Mouse (Mus musculus) inflammation-experienced regulatory T-cells, adult 16 weeks (primary cell): Measurements from ENCODE around the gene Olfr190. TPM values are rescaled to one million over a fixed set of nuclear protein-coding genes. Genes with fewer than 3 reads are reported as not detected.

Experiments
- polyA plus RNA-seq: library from polyadenylated mRNA; unstranded; fragments of 100-300 nt; shearing (Covaris generic); gene quantifications from one replicate; pipeline ENCODE4 v1.2.1, GENCODE M21; 2017

Gene Olfr190
- polyA plus RNA-seq = not detected

DNA sequence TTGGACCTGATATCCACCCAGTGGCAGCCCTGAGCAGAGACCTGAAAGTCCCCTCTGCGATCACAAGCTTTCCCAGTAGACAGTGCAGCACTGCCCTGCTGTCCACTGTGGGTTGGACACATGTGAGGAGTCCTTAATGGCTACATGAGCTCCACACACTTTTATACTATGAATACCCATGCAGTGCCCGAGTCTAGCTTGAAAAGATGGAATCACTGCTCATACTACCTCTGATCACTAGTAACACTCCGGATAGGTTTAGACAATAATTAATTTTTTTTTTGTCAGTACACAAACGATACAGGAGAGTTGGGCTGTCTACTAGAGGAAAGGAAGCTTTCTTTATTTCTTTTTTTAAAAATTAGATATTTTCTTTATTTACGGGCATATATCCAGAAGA lies at the start of gene Olfr190:
Gene Olfr190, minus strand, starts transcription at position 101 of the 400 bp plus-strand sequence.

DNA sequence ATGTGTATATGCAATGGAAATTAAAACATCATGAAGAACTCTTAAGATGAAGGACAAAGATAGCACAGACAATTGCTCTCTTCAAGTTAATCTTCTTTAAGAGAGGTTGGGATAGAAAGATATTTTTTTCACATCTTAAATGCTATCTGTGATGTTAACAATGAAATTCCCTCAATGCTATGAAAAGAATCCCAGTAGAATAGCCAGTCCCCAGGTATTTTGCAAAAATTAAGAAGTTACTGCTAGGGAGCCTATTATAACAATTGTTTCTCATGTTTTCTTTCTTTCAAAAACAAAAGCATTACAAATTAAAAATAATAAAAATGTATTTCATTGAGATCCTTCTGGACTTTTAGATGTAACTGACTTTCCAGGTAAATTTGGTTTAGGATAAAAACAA lies 43.2 kb upstream of the Olfr190 start, which contains the start of gene Olfr194:
Gene Olfr194, minus strand, starts transcription at position 101 of the 400 bp plus-strand sequence.

DNA sequence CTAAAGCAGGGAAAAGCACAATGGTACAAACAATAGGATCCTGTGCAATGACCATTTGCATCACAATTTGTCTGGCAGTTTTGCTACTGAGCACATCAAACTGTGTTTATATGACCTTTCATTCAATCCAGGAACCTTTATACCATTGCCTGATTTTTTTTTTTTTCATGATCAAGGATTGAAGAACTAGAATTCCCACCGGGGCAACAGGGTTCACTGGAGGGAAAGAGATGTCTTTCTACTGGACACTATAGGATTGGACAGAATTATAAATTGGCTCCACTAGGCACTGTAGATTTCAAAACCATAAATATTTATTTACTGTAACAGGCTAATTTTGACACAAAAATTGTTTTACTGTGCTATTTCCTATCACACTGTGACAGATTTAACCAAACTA lies 34.0 kb upstream of the Olfr190 start, which contains the start of gene Olfr193:
Gene Olfr193, minus strand, starts transcription at position 101 of the 400 bp plus-strand sequence.

DNA sequence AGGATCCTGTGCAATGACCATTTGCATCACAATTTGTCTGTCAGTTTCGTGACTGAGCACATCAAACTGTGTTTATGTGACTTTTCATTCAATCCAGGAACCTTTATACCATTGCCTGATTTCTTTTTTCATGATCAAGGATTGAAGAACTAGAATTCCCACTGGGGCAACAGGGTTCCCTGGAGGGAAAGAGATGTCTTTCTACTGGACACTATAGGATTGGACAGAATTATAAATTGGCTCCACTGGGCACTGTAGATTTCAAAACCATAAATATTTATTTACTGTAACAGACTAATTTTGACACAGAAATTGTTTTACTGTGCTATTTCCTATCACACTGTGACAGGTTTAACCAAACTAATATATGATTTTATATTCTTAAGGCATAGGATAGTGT lies 11.9 kb upstream of the Olfr190 start, which contains the start of gene Olfr191:
Gene Olfr191, minus strand, starts transcription at position 101 of the 400 bp plus-strand sequence.

DNA sequence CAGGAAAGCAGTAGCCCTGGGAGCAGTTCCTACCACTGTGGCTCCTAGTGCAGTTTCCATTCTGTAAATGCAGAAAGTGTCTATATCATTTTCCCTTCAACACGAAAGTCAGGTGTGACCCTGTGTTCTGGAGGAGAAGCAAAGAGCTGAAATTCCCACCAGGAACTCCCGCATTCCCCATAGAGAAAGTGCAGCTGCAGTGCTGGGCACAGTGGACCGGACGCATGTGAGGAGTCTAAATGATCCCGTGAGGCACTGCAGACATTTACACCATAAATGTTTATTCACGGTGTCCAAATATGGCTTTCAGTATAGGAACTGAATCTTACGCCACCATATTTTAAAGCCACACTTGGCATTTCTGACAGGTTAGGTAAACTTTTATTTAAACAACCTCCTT lies 38.1 kb downstream of the Olfr190 start, which contains the start of gene Olfr187:
Gene Olfr187, minus strand, starts transcription at position 58 of the 400 bp plus-strand sequence.

DNA sequence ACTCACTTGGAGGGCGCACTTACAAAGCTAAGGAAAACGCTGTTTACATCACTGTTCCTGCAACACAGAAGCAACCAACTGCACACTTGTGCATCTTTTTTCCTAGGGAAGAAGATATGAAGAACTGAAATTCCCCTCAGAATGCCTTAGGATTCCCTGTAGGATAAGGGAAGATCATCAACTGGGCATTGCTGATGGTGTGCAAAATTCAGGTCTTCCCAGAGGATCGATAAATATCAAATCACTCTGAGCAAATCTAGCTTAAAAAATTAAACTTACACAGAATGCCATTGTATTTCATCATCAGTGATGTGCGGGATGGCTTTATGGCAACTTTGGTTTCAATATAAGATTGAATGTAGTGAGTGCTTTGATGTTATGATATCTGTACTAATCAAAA lies 47.6 kb downstream of the Olfr190 start, which contains the start of gene Olfr186:
Gene Olfr186, minus strand, starts transcription at position 101 of the 400 bp plus-strand sequence.

Other genes with a start within 250 kb of the Olfr190 start
- gene Olfr177, start 203.2 kb downstream of the Olfr190 start, polyA plus RNA-seq = not detected
- gene Olfr178, start 185.9 kb downstream of the Olfr190 start, polyA plus RNA-seq = 0.13 TPM
- gene Olfr181, start 149.2 kb downstream of the Olfr190 start, polyA plus RNA-seq = not detected
- gene Olfr180, start 148.6 kb downstream of the Olfr190 start, polyA plus RNA-seq = not detected
- not detected for gene Olfr183, start 82.6 kb downstream of the Olfr190 start, polyA plus RNA-seq
- gene Olfr186, start 47.7 kb downstream of the Olfr190 start, polyA plus RNA-seq = not detected
- gene Olfr187, start 38.2 kb downstream of the Olfr190 start, polyA plus RNA-seq = not detected
- not detected for gene Olfr191, start 11.8 kb upstream of the Olfr190 start, polyA plus RNA-seq
- not detected for gene Olfr193, start 33.9 kb upstream of the Olfr190 start, polyA plus RNA-seq
- gene Olfr194, start 43.1 kb upstream of the Olfr190 start, polyA plus RNA-seq = not detected
- not detected for gene Olfr195, start 69.0 kb upstream of the Olfr190 start, polyA plus RNA-seq
- not detected for gene Olfr196, start 92.4 kb upstream of the Olfr190 start, polyA plus RNA-seq
- gene Olfr198, start 125.5 kb upstream of the Olfr190 start, polyA plus RNA-seq = not detected
- not detected for gene Olfr199, start 141.8 kb upstream of the Olfr190 start, polyA plus RNA-seq
- not detected for gene Olfr201, start 194.6 kb upstream of the Olfr190 start, polyA plus RNA-seq
- gene Olfr202, start 208.8 kb upstream of the Olfr190 start, polyA plus RNA-seq = not detected
- not detected for gene Olfr203, start 220.9 kb upstream of the Olfr190 start, polyA plus RNA-seq
- gene Olfr204, start 240.2 kb upstream of the Olfr190 start, polyA plus RNA-seq = not detected